Mouse (Mus musculus) MEL (cell line): ENCODE measurements around the gene Fcgr3. TPM values are rescaled to one million over a fixed set of nuclear protein-coding genes. Genes with fewer than 3 reads are reported as not detected.

ENCODE experiments used
- DNase-seq: peaks from one replicate; pipeline ENCODE4 v3.0.0; 2011; ENCODE audit warnings: low read depth, low spot score
- H3K27ac ChIP-seq: 2 replicates; pipeline ENCODE4 v1.5.1; 2012; ENCODE audit warnings: low read depth, mild to moderate bottlenecking, control low read depth, low read length, moderate library complexity; ENCODE audit not compliant: control insufficient read depth
- H3K27me3 ChIP-seq, 2 experiments: fragments of 150-350 bp in 1 of 2; sonication (generic) in 1 of 2; 2 replicates each; pipeline ENCODE4 v1.6.1; 2012; ENCODE audit warnings: low read length in 2 of 2, mild to moderate bottlenecking in 2 of 2, improper control_type of control experiment in 1 of 2, moderate library complexity in 1 of 2; ENCODE audit not compliant: insufficient read depth in 2 of 2, control insufficient read depth in 1 of 2
- H3K36me3 ChIP-seq, 2 experiments: 2 replicates each; pipeline ENCODE4 v1.6.1; 2012 to 2014; ENCODE audit warnings: low read length in 2 of 2, improper control_type of control experiment in 1 of 2, inconsistent platforms in 1 of 2, mild to moderate bottlenecking in 1 of 2; ENCODE audit not compliant: insufficient read depth in 2 of 2, control insufficient read depth in 1 of 2
- H3K4me1 ChIP-seq, 2 experiments: fragments of 150-350 bp in 1 of 2; sonication (generic) in 1 of 2; 2 replicates each; pipeline ENCODE4 v1.6.1; 2012; ENCODE audit warnings: low read length in 2 of 2, improper control_type of control experiment in 1 of 2, mild to moderate bottlenecking in 1 of 2; ENCODE audit not compliant: insufficient read depth in 2 of 2, control insufficient read depth in 1 of 2
- H3K4me3 ChIP-seq, 2 experiments: fragments of 150-350 bp in 1 of 2; sonication (generic) in 1 of 2; 2 replicates each; pipeline ENCODE4 v1.5.1; 2012; ENCODE audit warnings: low read depth in 2 of 2, low read length in 2 of 2, mild to moderate bottlenecking in 2 of 2, moderate library complexity in 2 of 2, control low read depth in 1 of 2, improper control_type of control experiment in 1 of 2; ENCODE audit not compliant: control insufficient read depth in 1 of 2, insufficient read depth in 1 of 2
- H3K79me2 ChIP-seq: 2 replicates; pipeline ENCODE4 v1.6.1; 2012; ENCODE audit warnings: mild to moderate bottlenecking, low read length, moderate library complexity; ENCODE audit not compliant: control insufficient read depth, poor library complexity, insufficient read depth
- H3K9ac ChIP-seq: 2 replicates; pipeline ENCODE4 v1.6.1; 2012; ENCODE audit warnings: low read depth, mild to moderate bottlenecking, control low read depth, low read length, moderate library complexity; ENCODE audit not compliant: control insufficient read depth, poor library complexity, severe bottlenecking
- H3K9me3 ChIP-seq: fragments of 150-350 bp; sonication (generic); replicated peaks from 2 replicates; pipeline ENCODE4 v1.6.1; 2012; ENCODE audit warnings: mild to moderate bottlenecking, low read length, improper control_type of control experiment, moderate library complexity; ENCODE audit not compliant: insufficient read depth
- BHLHE40 ChIP-seq: IDR thresholded peaks from 2 replicates; pipeline ENCODE4 v1.6.1; 2012; ENCODE audit warnings: low read depth, mild to moderate bottlenecking, inconsistent platforms, low read length, improper control_type of control experiment, borderline replicate concordance
- CHD1 ChIP-seq: IDR thresholded peaks from 2 replicates; pipeline ENCODE4 v1.6.1; 2012; ENCODE audit warnings: low read depth, mild to moderate bottlenecking, inconsistent platforms, low read length, improper control_type of control experiment
- CHD2 ChIP-seq: IDR thresholded peaks from 2 replicates; pipeline ENCODE4 v1.6.1; 2011; ENCODE audit warnings: low read length, improper control_type of control experiment
- MAZ ChIP-seq: IDR thresholded peaks from 2 replicates; pipeline ENCODE4 v1.6.1; 2012; ENCODE audit warnings: low read depth, mild to moderate bottlenecking, inconsistent platforms, low read length, improper control_type of control experiment
- MYB ChIP-seq: IDR thresholded peaks from 2 replicates; pipeline ENCODE4 v1.6.1; 2011; ENCODE audit warnings: mild to moderate bottlenecking, low read depth, low read length, improper control_type of control experiment
- POLR2AphosphoS2 ChIP-seq: IDR thresholded peaks from 2 replicates; pipeline ENCODE4 v1.6.1; 2011; ENCODE audit warnings: low read length, improper control_type of control experiment
- RCOR1 ChIP-seq: IDR thresholded peaks from 2 replicates; pipeline ENCODE4 v1.6.1; 2012; ENCODE audit warnings: low read depth, mild to moderate bottlenecking, inconsistent platforms, low read length, improper control_type of control experiment
- TBP ChIP-seq: IDR thresholded peaks from 2 replicates; pipeline ENCODE4 v1.8.0; 2011; ENCODE audit warnings: low read depth, low read length, improper control_type of control experiment
- UBTF ChIP-seq: IDR thresholded peaks from 2 replicates; pipeline ENCODE4 v1.6.1; 2012; ENCODE audit warnings: low read depth, mild to moderate bottlenecking, inconsistent platforms, low read length, improper control_type of control experiment, moderate library complexity, borderline replicate concordance; ENCODE audit not compliant: insufficient read depth
- USF1 ChIP-seq: IDR thresholded peaks from 2 replicates; pipeline ENCODE4 v1.6.1; 2014; ENCODE audit warnings: low read depth, mild to moderate bottlenecking, inconsistent platforms, low read length, improper control_type of control experiment, moderate library complexity
- ZC3H11A ChIP-seq: IDR thresholded peaks from 2 replicates; pipeline ENCODE4 v1.6.1; 2012; ENCODE audit warnings: low read depth, mild to moderate bottlenecking, inconsistent platforms, low read length, improper control_type of control experiment
- ZKSCAN1 ChIP-seq: IDR thresholded peaks from 2 replicates; pipeline ENCODE4 v1.6.1; 2012; ENCODE audit warnings: low read depth, mild to moderate bottlenecking, inconsistent platforms, low read length, improper control_type of control experiment, moderate library complexity
- polyA plus RNA-seq, 2 experiments: library from polyadenylated mRNA; stranded (reverse) in 1 of 2; unstranded in 1 of 2; fragments of >175 nt in 1 of 2; fragments of >200 nt in 1 of 2; gene quantifications; 2 replicates each; pipeline versions ENCODE4 v1.2.1 to v1.2.4; 2012; ENCODE audit warnings: low replicate concordance in 2 of 2, low read depth in 1 of 2; ENCODE audit not compliant: insufficient read length in 2 of 2, insufficient read depth in 1 of 2, missing spikeins in 1 of 2
- total RNA-seq: library from RNA; depleted of rRNA; stranded (reverse); fragments of 300-350 nt; gene quantifications from 2 replicates; pipeline ENCODE4 v1.2.3, GENCODE M21; 2012

The Fcgr3 gene
- total and polyA plus RNA-seq, 3 experiments = 0.39 to 6.1 TPM; not detected in 1

- DNase-seq = no peak
- Histone ChIP-seq H3K4me3 (no peak within 1 kb of the TSS), H3K9me3 (no peaks in the 10 kb centered on the region), H3K79me2 (no peaks in the 10 kb centered on the region), H3K36me3 (no peaks in the 10 kb centered on the region), H3K27ac (no peak within 1 kb of the TSS), H3K9ac (no peak within 1 kb of the TSS), H3K27me3 (no peaks in the 10 kb centered on the region), H3K4me1 (no peaks in the 10 kb centered on the region; a peak in 1 of 4 replicates)
- TF ChIP-seq ZKSCAN1 (no peak), CHD1 (no peak), USF1 (no peak), MYB (no peak), ZC3H11A (no peak), POLR2AphosphoS2 (no peak)
Measured at GRCm38 (mm10) chr1:171018737-171019136, 46.0 kb downstream of the Fcgr3 start, which contains the start of gene Fcgr4. Fcgr4 (plus strand) TSS chr1:171018920.

GRCm38 (mm10) chr1:171017468-171018158 lies 47.1 kb downstream of the Fcgr3 start:
- no peaks in the 10 kb centered on the region; a peak in 1 of 4 replicates for H3K4me1 ChIP-seq
- no peak overlapping the region for H3K4me3 ChIP-seq
- no peak for DNase-seq
- H3K27me3 ChIP-seq = no peaks in the 10 kb centered on the region
- H3K9me3 ChIP-seq = no peaks in the 10 kb centered on the region
- TF ChIP-seq MAZ (no peak), UBTF (no peak), BHLHE40 (no peak), RCOR1 (no peak)
- no peak overlapping the region for H3K9ac ChIP-seq
- H3K27ac ChIP-seq = no peak overlapping the region
- H3K36me3 ChIP-seq = no peaks in the 10 kb centered on the region
- H3K79me2 ChIP-seq = no peaks in the 10 kb centered on the region

GRCm38 (mm10) chr1:171016676-171017356 lies 47.9 kb downstream of the Fcgr3 start:
- Histone ChIP-seq H3K4me1 (no peaks in the 10 kb centered on the region; a peak in 1 of 4 replicates), H3K9ac (no peak overlapping the region), H3K27me3 (no peaks in the 10 kb centered on the region), H3K9me3 (no peaks in the 10 kb centered on the region), H3K79me2 (no peaks in the 10 kb centered on the region), H3K36me3 (no peaks in the 10 kb centered on the region), H3K27ac (no peak overlapping the region), H3K4me3 (no peak overlapping the region)
- TF ChIP-seq POLR2AphosphoS2 = no peak
- TF ChIP-seq CHD2 = no peak
- no peak for TF ChIP-seq TBP
- no peak for TF ChIP-seq ZC3H11A
- DNase-seq = no peak
